Mouse (Mus musculus): ENCODE measurements around the gene Cyld.
"Not testable (repeated sequence)": the region's sequence is repeated elsewhere in the genome, so short reads cannot be mapped to it uniquely, and the experiment has no call there.

DNA sequence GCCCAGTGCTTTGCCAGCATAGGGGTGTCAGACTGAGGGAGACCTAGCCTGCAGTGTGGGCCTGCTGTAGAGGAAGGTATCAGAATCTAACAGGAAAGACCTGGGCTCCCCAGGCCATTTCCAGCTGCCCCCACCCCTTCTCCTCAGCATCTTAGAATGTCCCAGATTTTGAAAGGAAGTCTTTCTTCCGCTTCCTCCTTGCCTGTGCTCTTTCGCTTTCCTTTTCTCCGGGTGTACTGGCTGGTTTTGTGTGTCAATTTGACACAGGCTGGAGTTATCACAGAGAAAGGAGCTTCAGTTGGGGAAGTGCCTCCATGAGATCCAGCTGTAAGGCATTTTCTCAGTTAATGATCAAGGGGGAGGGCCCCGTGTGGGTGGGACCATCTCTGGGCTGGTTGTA, 45.7 kb upstream of the Cyld start:
- TF ChIP-seq GATA1, TAL1 (IDR thresholded peaks at IDR 0.05; ENCODE audit: low read length): not testable (repeated sequence)
